Mouse (Mus musculus) spleen, postnatal 10 days (tissue): ENCODE results near the gene Rbm19.

ENCODE experiments used
- DNase-seq, 2 experiments: peaks; one replicate each; pipeline ENCODE4 v3.0.0; 2021 to 2022; ENCODE audit warnings: low spot score in 2 of 2

Rbm19 gene

DNA sequence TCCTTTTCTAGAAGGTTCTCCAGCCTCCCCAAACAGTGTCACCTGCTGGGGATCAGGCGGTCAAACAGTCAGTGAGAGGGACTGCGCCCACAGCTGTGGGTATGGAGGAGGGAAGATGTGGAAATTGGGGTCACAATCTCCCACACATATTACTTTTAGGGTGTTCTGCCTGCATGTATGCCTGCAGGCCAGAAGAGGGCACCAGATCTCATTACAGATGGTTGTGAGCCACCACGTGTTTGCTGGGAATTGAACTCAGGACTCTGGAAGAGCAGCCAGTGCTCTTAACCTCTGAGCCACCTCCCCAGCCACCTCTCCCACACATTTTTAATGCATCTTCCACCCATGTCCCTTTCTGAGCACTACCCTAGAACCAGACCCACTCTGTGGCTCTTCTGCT lies 88.1 kb downstream of the Rbm19 start:
- no peak for DNase-seq

DNA sequence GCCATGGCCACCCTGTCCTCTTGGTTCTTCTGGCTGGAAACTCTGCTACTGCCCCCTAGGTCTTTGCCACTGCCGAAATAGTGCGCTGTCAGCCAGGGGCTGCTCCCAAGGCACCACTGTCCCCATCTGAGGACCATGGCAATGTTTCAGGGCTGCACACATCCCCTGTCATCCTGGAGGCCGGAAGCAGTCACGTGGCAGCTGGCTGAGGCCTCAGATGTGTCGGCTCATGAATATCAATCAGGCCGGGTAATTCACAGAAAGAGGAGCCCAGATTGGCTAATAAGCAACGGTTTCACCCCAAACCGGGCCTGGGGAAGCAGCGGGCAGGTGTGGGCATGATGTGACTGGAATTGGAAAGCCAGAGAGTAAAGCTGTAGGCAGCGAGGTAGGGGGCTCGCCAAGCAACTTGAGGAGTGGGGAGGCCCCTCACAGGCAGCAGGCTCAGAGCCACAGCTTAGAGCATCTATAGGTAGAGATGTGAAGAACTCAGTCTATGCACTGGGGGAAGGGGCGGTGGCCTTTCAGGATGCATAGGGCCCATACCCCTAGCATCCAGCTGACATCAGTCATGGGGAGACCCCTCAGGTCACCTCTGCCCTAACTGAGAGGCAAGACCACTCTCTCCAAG lies 90.2 kb downstream of the Rbm19 start:
- DNase-seq: no peak

DNA sequence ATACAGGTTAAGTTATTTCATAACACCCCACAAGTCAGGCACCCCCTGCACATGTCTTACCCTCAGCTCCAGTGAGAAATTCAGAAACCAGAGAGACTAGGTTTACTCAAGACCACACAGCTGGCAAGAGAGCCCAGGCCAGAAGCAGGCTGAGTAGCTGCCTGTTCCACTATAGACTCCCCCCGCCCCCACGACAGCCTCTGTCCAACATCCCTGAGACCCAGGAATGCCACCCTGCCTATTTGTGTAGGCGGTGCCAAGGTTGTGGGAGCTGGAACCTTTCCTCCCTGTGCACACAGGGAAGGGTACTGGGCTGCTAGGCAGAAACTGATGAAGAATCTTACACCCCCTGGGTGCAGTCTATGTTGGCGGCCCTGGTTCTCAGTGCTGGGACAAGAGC lies 91.2 kb downstream of the Rbm19 start:
- no peak for DNase-seq

DNA sequence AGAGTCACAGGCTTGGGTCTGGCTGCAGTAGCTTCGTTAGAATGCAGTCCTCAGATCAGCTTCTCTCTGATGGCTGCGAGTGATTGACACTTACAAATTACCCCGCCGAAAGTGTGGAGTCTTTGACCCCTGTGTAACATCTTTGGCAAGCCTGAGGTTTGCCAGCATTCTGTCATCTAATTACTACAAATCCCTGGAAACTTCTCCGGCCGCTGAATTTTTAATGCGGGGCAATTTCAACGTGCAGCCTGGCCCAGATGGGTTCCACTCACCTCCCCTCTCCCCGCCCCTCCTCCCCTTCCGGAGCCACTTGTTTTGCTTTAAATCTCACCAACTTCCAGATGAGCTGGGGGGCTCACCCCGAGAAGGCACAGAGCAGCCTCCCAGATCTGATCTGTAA lies 94.4 kb downstream of the Rbm19 start:
- DNase-seq: no peak

DNA sequence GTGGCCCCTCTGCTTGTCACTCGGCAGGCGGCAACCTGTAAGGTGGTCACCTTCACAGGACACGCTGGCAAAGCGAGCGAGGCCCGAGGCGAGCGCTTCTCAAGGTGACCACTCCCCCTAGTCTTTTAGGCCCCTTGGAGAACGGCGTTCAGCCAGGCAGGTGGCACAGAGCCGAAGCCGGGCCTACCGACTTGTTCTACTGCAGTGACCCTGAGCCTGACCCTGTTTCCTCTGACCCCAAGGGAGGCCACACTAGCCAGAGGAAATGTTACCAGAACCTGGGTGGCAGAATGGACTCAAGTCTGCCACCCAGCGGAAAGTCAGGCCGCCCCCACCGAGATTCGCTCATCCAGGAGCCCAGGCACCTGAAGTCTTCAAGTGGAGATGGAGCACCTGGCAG lies 94.9 kb downstream of the Rbm19 start:
- peak in 1 of 2 experiments; percentile 37 for DNase-seq

DNA sequence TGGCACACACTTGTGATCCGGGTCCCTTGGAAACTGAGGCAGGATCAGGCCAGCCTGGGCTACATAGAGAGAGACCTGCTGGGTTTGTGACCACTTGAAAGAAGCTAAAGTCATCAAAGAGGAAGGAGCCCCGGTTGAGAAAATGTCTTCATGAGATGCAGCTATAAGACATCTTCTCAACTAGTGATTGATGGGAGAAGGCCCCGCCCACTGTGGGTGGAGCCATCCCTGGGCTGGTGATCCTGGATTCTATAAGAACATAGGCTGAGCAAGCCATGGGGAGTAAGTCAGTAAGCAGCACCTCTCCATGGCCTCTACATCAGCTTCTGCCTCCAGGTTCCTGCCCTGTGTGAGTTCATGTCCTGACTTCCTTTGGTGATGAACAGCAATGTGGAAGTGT lies 98.2 kb downstream of the Rbm19 start:
- no peak for DNase-seq

DNA sequence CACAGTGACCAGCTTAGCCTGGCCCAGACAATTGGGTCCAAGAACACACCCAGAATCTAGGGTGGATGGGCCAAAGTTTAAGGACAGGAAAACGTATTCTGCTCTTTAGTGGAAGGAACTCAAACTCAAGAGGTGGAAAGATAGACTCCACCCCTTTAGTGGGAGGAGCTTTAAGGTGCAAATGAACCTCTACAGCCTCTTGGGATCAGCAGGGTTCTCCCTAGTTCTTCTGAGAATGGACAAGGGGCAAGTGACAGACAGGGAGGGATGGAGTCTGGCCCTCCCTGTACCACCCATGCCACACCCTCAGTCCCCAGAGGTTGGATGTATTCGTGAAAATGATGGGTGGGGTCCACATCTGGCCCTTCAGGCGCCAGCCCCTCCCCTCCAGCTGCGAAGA lies 105.0 kb downstream of the Rbm19 start:
- no peak for DNase-seq

DNA sequence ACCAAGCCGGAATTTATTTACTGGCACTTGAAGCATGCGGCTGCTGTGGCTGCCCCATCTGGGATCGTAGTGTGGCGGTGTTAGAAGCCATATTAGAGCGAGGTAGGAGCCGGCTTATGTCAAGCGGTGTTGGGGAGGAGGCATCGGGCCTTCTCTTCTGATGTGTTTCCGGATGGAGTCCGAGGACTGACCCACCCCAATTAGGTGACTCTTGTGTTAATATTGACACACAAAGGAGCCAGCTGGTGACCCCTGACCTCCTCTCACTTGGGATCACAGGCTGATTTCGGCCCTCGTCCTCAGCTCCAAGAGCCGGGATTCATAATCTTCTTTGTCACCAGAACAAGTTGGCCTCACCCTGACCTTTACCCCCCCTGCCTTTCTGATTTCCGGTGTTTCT lies 109.1 kb downstream of the Rbm19 start:
- DNase-seq: no peak

DNA sequence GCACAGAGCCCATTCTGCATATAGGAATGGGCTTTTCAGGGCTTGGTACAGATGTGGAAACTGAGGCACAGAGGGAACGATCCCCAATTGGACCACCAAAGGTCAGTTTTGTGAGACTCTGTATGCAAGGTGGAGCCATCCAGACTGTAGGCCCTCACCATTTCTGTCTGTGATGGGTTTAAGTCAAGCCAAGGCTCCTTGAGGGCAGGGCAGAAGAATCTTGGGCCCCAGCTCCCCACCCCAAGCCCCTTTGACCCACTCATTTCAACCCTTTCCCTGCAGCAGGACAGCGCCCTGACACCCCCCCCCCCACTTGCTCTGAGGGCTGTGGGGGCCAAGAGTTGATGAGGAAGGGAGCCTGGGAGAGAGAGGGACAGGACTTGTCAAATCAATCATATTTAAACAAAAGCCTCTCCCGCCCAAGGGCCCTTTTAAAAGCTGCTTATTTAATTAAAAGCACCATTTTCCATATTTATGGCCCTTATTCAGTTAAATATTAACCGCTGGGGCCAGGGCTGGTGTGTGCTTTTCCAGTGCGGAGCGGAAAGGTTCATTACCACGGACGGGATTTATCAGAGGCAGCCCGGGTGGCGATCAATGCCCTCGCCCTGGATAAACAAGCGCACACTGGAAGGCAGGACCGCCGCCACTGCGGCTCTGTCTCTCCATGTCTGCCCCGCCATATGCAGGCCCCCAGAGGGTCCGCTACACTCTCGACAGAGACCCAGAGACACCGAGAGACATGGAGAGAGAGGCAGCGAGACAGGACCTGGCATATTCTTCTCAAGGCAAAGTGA lies 112.5 kb downstream of the Rbm19 start:
- no peak for DNase-seq

DNA sequence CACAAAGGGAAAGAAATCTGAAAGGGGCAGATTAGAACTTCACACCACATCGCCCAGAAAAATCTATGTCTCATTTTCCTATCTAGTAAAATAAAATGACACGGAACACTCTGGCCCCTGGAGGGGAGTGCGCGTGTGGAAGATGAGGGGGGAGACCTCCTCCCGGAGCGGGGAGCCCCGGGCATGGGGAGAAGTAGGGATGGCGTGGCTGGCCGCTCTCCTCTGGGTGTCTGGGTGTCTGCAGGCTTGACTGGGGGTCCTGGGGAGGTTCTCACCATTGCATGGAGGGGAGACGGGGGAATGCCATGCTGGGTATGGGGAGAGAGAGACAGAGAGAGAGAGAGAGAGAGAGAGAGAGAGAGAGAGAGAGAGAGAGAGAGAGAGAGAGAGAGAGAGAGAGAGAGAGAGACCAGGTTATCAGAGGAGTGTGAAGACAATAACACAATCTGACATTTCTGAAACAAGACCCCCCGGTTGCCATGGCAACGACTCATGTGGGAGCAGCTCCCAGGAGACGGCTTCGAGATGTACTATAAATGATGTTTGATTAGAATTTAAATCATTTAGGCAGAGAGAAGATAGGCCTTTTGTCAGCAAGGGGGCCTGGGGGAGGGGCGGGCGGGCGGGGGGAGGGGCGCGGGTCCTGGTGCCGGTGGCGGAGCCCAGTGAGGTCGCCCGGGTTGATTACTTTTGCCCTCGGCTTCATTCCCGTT lies 115.3 kb downstream of the Rbm19 start:
- no peak for DNase-seq

DNA sequence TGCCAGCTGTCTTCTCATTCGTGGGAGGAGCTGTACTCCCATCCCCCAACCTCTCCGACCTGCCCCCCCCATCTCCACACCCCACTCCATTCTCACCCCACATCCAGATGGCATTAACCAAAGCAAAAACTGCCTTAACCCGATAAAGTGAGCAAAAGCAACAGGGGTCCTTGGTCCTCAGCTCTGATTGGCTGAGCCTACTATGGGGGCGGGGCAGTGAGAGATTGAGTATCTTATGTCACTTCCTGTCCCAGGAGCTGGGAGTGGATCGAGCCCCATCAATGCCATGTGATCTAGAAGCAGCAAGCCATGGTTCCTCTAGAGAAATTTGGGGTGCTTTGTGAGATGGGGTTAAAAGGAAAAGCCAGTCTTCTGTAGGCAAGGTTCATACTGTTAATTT lies 118.9 kb downstream of the Rbm19 start:
- DNase-seq: no peak

DNA sequence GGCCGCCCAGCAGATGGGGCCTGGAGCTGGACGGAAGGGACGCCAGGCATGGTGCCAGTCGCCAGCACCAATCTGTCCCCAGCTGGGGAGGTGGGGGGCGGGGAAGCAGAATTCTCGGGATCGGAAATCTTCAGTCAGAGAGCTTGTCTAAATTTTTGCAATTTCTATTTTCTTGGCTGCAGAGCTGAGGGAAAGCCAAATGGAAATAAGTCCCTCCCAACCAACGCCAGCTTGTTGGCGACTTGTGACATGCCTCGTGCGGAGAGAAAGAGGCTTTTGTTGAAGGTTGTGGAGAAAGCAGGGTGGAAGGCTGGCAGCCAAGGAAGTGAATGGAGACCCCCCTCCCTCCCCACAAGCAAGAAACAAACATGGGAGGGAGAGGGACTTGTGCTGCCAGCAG lies 119.3 kb downstream of the Rbm19 start:
- no peak for DNase-seq

DNA sequence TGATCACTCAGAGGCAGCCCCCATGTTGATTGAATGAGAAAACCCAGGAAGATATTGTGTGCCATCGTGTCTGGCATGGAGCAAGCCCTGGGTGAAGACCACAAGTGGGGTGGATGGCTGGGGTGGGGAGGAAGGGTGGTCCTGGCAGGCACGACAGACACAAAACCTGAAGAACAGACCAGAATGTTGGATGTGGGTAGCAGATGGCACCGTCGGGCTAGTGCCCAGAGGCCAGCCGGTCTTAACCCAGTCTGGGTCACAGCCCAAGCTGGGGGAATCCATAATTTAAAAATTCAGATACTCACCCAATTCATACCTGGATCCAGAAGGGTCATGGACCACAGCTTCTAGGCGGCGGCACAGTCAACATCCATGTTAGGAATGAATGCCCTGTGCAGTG lies 123.8 kb downstream of the Rbm19 start:
- no peak for DNase-seq

DNA sequence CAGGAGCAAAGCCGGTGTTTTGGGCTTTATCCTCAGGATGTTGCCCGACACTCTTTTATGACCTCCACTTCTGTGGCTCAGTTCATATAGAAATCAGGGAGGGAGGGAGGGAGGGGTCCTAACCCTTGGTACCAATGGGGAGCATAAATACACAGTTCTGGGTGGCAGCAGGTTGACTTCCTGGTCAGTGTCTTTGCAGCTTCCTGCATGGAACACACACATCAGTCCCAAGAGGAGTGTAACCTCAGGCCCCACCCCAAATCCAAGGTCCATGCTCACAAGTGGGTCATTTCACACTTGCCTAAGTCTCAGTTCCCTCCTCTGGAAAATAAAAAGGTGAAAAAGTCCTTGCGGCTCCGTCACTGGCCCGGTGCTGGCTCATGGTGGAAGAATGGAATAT lies 129.1 kb downstream of the Rbm19 start:
- no peak for DNase-seq
